Mouse (Mus musculus) cerebellum, adult 11 months (tissue): Measurements from ENCODE around the gene Nudt16.
"Not testable (repeated sequence)": the region's sequence is repeated elsewhere in the genome, so short reads cannot be mapped to it uniquely, and the experiment has no call there.

ENCODE experiments used
- DNase-seq: peaks from one replicate; pipeline ENCODE4 v3.0.0; 2022

The Nudt16 gene

GRCm38 (mm10) chr9:105131253-105132001 lies at the start of gene Nudt16:
TSS of gene Nudt16 (minus strand) at chr9:105131824.
- peak; percentile 88 for DNase-seq

GRCm38 (mm10) chr9:105144992-105145391 lies 13.4 kb upstream of the Nudt16 start, which contains the start of gene 1700080E11Rik:
TSS of gene 1700080E11Rik (minus strand) at chr9:105145092.
- no peak for DNase-seq

GRCm38 (mm10) chr9:105139204-105139603 lies 7.6 kb upstream of the Nudt16 start:
- DNase-seq: no peak

- DNase-seq: no peak
Measured at GRCm38 (mm10) chr9:105136404-105136803, 4.8 kb upstream of the Nudt16 start.

- DNase-seq: no peak
Measured at GRCm38 (mm10) chr9:105134536-105134935, 2.9 kb upstream of the Nudt16 start.

GRCm38 (mm10) chr9:105132002-105132367 lies 361 bp upstream of the Nudt16 start:
- no peak for DNase-seq

- DNase-seq: no peak
Measured at GRCm38 (mm10) chr9:105130331-105130730, 1.3 kb downstream of the Nudt16 start.

GRCm38 (mm10) chr9:105125206-105125605 lies 6.4 kb downstream of the Nudt16 start:
- not testable (repeated sequence) for DNase-seq

- DNase-seq: no peak
Measured at GRCm38 (mm10) chr9:105103893-105104292, 27.7 kb downstream of the Nudt16 start.

- DNase-seq: no peak
Measured at GRCm38 (mm10) chr9:105101911-105102310, 29.7 kb downstream of the Nudt16 start.

- no peak for DNase-seq
Measured at GRCm38 (mm10) chr9:105100807-105101570, 30.6 kb downstream of the Nudt16 start.

GRCm38 (mm10) chr9:105080246-105080645 lies 51.4 kb downstream of the Nudt16 start:
- no peak for DNase-seq
